Mouse (Mus musculus): ENCODE measurements around the gene Cog7. TPM values are rescaled to one million over a fixed set of nuclear protein-coding genes. Genes with fewer than 3 reads are reported as not detected.

The Cog7 gene
- polyA plus RNA-seq, 1 experiment from 2014 or later = 33.9 TPM

DNA sequence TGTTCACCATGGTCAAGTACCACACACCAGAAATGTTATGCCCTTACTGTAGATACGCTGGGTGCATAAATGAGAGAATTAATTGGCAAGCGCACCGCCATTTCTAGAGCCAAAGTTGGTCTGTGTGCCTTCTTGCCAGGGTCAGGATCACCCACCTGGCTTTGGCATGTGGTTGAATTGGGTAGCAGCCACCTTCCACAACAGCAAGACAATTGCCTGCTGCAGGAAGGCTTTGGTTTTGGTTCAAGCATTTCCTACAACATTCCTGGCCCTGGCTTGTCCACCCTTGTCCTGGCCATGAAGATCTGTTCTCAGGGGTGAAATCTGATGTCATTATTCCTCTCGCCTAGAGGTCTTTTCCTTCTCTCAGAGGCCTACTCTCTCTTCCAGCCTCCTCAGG, 30.9 kb upstream of the Cog7 start:
- WGBS = 95% methylated on average over 4 of the region's 4 CpGs
- Histone ChIP-seq H3K4me1 (ENCODE audit: control insufficient read depth, insufficient read depth, low read depth, low read length) (peaks cover 14% of the 10 kb centered on the region), H3K36me3 (ENCODE audit: control insufficient read depth, insufficient read depth, low read length) (peaks cover 30% of the 10 kb centered on the region), H3K4me2 (ENCODE audit: low read length) (no peak overlapping the region), H3K9me3 (ENCODE audit: control insufficient read depth, low read length) (no peaks in the 10 kb centered on the region), H3K9ac (ENCODE audit: low read depth, low read length) (no peak overlapping the region), H3K4me3 (ENCODE audit: low read length) (no peak overlapping the region), H3K27ac (ENCODE audit: low read depth, low read length) (no peak overlapping the region), H3K27me3 (replicated peaks; ENCODE audit: control insufficient read depth, insufficient read depth, low read length) (no peaks in the 10 kb centered on the region)
- no peak for ATAC-seq

DNA sequence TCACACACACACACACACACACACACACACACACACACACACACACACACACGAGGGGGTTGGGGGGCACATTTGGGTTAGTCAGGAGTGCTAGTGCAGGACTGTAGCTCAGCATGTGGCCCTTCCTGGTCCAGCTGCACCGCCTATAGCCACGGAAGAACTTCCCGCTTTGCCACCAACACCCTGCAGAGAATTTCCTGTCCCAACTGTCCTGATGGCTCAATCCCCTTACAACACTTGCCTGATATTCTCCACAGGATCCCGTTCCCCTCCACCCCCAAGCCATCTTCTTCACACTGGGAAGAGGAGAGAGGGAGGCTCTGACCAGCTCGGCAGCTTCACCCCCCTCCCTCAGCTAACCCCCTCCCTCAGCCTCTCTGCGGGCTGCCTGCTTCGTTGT, 18.9 kb upstream of the Cog7 start:
- Histone ChIP-seq H3K9me3 (ENCODE audit: control insufficient read depth, low read length) (no peaks in the 10 kb centered on the region), H3K4me2 (ENCODE audit: low read length) (no peak overlapping the region), H3K9ac (ENCODE audit: low read depth, low read length) (no peak overlapping the region), H3K27ac (ENCODE audit: low read depth, low read length) (no peak overlapping the region), H3K4me3 (ENCODE audit: low read length) (no peak overlapping the region), H3K36me3 (ENCODE audit: control insufficient read depth, insufficient read depth, low read length) (peaks cover 38% of the 10 kb centered on the region), H3K4me1 (ENCODE audit: control insufficient read depth, insufficient read depth, low read depth, low read length) (no peaks in the 10 kb centered on the region), H3K27me3 (replicated peaks; ENCODE audit: control insufficient read depth, insufficient read depth, low read length) (no peaks in the 10 kb centered on the region)
- 75% methylated on average over 8 of the region's 8 CpGs for WGBS
- ATAC-seq = no peak

DNA sequence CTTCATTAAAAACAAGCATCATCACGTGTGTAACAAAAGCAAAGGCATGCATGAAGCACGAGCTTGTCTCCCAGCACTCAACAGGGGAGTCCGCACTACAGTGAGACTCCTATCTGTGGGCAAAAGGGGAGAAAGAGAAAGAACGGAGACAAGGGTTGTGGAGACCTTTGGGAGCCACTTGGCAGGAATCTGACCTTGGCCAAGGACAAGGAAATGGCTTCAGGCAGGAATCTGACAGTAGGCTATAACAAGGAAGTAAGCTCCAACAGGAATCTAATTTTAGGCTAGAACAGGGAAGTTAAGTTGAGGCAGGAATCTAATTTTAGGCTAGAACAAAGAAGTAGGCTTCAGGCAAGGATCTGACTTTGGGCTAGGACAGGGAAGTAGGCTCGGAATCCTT, 14.4 kb upstream of the Cog7 start:
- Histone ChIP-seq H3K9me3 (ENCODE audit: control insufficient read depth, low read length) (no peaks in the 10 kb centered on the region), H3K4me1 (ENCODE audit: control insufficient read depth, insufficient read depth, low read depth, low read length) (no peaks in the 10 kb centered on the region), H3K9ac (ENCODE audit: low read depth, low read length) (no peak overlapping the region), H3K27ac (ENCODE audit: low read depth, low read length) (no peak overlapping the region), H3K36me3 (ENCODE audit: control insufficient read depth, insufficient read depth, low read length) (peaks cover 41% of the 10 kb centered on the region), H3K4me2 (ENCODE audit: low read length) (no peak overlapping the region), H3K4me3 (ENCODE audit: low read length) (no peak overlapping the region), H3K27me3 (replicated peaks; ENCODE audit: control insufficient read depth, insufficient read depth, low read length) (no peaks in the 10 kb centered on the region)
- no peak for ATAC-seq
- WGBS = 92% methylated on average over 5 of the region's 5 CpGs

GRCm38 (mm10) chr7:121975031-121975430, 6.5 kb downstream of the Cog7 start:
- peaks cover 10% of the 10 kb centered on the region for H3K36me3 ChIP-seq (ENCODE audit: control insufficient read depth, insufficient read depth, low read length)
- no peak overlapping the region for H3K27ac ChIP-seq (ENCODE audit: low read depth, low read length)
- H3K27me3 ChIP-seq (replicated peaks; ENCODE audit: control insufficient read depth, insufficient read depth, low read length) = no peaks in the 10 kb centered on the region
- no peak overlapping the region for H3K4me3 ChIP-seq (ENCODE audit: low read length)
- no peak overlapping the region for H3K4me2 ChIP-seq (ENCODE audit: low read length)
- ATAC-seq = no peak
- no peaks in the 10 kb centered on the region for H3K9me3 ChIP-seq (ENCODE audit: control insufficient read depth, low read length)
- peaks cover 3% of the 10 kb centered on the region; the same call in 1 of the 2 replicates for H3K4me1 ChIP-seq (ENCODE audit: control insufficient read depth, insufficient read depth, low read depth, low read length)
- no peak overlapping the region for H3K9ac ChIP-seq (ENCODE audit: low read depth, low read length)
- WGBS = 54% methylated on average over 4 of the region's 4 CpGs

DNA sequence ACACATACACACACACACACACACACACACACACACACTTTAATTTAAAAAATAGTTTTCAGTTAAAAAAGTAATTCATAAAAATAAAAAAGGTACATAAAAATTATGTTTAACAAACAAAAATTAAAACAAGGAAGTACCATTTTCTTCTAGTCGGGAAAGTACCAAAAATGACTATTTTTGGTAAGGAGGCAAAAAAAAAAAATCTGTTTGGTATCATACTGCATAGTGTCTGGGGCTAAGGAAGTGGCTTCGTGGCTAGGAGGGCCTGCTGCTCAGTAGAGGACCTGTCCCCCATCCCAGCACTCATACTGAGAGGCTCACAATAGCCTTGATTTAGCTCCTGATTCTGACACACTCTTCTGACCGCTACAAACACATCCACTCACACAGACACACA, 9.8 kb downstream of the Cog7 start:
- no peak overlapping the region for H3K9ac ChIP-seq (ENCODE audit: low read depth, low read length)
- H3K4me3 ChIP-seq (ENCODE audit: low read length) = no peak overlapping the region
- no peak for ATAC-seq
- peaks cover 12% of the 10 kb centered on the region for H3K36me3 ChIP-seq (ENCODE audit: control insufficient read depth, insufficient read depth, low read length)
- no peak overlapping the region for H3K27ac ChIP-seq (ENCODE audit: low read depth, low read length)
- no peaks in the 10 kb centered on the region for H3K4me1 ChIP-seq (ENCODE audit: control insufficient read depth, insufficient read depth, low read depth, low read length)
- no peaks in the 10 kb centered on the region for H3K9me3 ChIP-seq (ENCODE audit: control insufficient read depth, low read length)
- no peak overlapping the region for H3K4me2 ChIP-seq (ENCODE audit: low read length)
- H3K27me3 ChIP-seq (replicated peaks; ENCODE audit: control insufficient read depth, insufficient read depth, low read length) = no peaks in the 10 kb centered on the region
- 80% methylated on average over 3 of the region's 3 CpGs for WGBS

GRCm38 (mm10) chr7:121970250-121970649, 11.3 kb downstream of the Cog7 start:
- no peak for ATAC-seq
- 91% methylated on average over 9 of the region's 9 CpGs for WGBS

GRCm38 (mm10) chr7:121968816-121969215, 12.7 kb downstream of the Cog7 start:
- no peak overlapping the region for H3K4me2 ChIP-seq (ENCODE audit: low read length)
- no peak overlapping the region for H3K27ac ChIP-seq (ENCODE audit: low read depth, low read length)
- no peak overlapping the region for H3K9ac ChIP-seq (ENCODE audit: low read depth, low read length)
- WGBS = 92% methylated on average over 9 of the region's 9 CpGs
- no peaks in the 10 kb centered on the region for H3K4me1 ChIP-seq (ENCODE audit: control insufficient read depth, insufficient read depth, low read depth, low read length)
- H3K4me3 ChIP-seq (ENCODE audit: low read length) = no peak overlapping the region
- no peak for ATAC-seq
- no peaks in the 10 kb centered on the region for H3K9me3 ChIP-seq (ENCODE audit: control insufficient read depth, low read length)
- no peaks in the 10 kb centered on the region for H3K27me3 ChIP-seq (replicated peaks; ENCODE audit: control insufficient read depth, insufficient read depth, low read length)
- H3K36me3 ChIP-seq (ENCODE audit: control insufficient read depth, insufficient read depth, low read length) = peaks cover 12% of the 10 kb centered on the region

More at GRCm38 (mm10) chr7:121970250-121970649, 11.3 kb downstream of the Cog7 start:
- Histone ChIP-seq H3K27me3 (replicated peaks; ENCODE audit: control insufficient read depth, insufficient read depth, low read length) (no peaks in the 10 kb centered on the region), H3K27ac (ENCODE audit: low read depth, low read length) (no peak overlapping the region), H3K9me3 (ENCODE audit: control insufficient read depth, low read length) (no peaks in the 10 kb centered on the region), H3K36me3 (ENCODE audit: control insufficient read depth, insufficient read depth, low read length) (peaks cover 12% of the 10 kb centered on the region), H3K4me1 (ENCODE audit: control insufficient read depth, insufficient read depth, low read depth, low read length) (no peaks in the 10 kb centered on the region), H3K4me3 (ENCODE audit: low read length) (no peak overlapping the region), H3K4me2 (ENCODE audit: low read length) (no peak overlapping the region), H3K9ac (ENCODE audit: low read depth, low read length) (no peak overlapping the region)

DNA sequence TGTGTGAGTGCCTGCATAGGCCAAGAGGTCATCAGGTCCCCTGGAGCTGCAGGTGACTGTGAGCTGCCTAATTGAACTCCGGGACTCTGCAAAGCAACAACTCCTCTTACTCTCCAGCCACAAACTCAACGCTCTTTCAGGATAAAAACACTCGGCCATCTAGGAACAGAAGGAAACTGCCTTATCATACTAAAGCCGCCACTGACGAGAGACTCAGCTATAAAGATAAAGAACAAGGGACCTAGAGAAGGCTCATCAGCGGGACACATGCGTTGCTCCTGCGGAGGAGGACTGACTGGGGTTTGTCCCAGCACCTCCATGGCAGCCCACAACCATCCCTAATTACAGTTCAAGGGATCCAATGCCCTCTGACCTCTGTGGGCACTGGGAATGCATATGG, 13.3 kb downstream of the Cog7 start:
- Histone ChIP-seq H3K9ac (ENCODE audit: low read depth, low read length) (no peak overlapping the region), H3K9me3 (ENCODE audit: control insufficient read depth, low read length) (no peaks in the 10 kb centered on the region), H3K27me3 (replicated peaks; ENCODE audit: control insufficient read depth, insufficient read depth, low read length) (no peaks in the 10 kb centered on the region), H3K27ac (ENCODE audit: low read depth, low read length) (no peak overlapping the region), H3K4me2 (ENCODE audit: low read length) (no peak overlapping the region), H3K36me3 (ENCODE audit: control insufficient read depth, insufficient read depth, low read length) (peaks cover 12% of the 10 kb centered on the region), H3K4me3 (ENCODE audit: low read length) (no peak overlapping the region), H3K4me1 (ENCODE audit: control insufficient read depth, insufficient read depth, low read depth, low read length) (no peaks in the 10 kb centered on the region)
- ATAC-seq = no peak
- 84% methylated on average over 8 of the region's 8 CpGs for WGBS

DNA sequence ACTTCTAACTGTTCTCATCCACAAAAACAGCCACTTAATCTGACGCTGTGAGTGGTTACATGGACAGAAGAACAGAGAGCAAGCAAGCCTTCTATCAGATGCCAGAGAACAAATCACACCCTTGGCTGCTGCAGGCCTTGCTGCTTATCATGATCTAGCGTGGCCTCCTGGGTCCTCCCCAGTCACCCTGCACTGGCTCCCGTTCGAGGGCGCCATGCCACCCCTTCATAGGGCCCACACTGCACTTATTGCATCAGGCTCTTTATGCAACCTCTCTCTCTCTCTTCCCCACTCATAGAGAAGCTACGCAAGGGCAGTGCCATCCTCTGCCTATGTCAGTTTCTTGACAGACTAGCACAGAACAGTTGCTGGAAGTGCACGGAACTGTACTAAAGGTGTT, 15.3 kb downstream of the Cog7 start:
- WGBS = 86% methylated on average over 7 of the region's 7 CpGs
- Histone ChIP-seq H3K4me3 (ENCODE audit: low read length) (no peak overlapping the region), H3K9me3 (ENCODE audit: control insufficient read depth, low read length) (no peaks in the 10 kb centered on the region), H3K4me2 (ENCODE audit: low read length) (no peak overlapping the region), H3K27ac (ENCODE audit: low read depth, low read length) (no peak overlapping the region), H3K9ac (ENCODE audit: low read depth, low read length) (no peak overlapping the region), H3K4me1 (ENCODE audit: control insufficient read depth, insufficient read depth, low read depth, low read length) (no peaks in the 10 kb centered on the region), H3K36me3 (ENCODE audit: control insufficient read depth, insufficient read depth, low read length) (peaks cover 16% of the 10 kb centered on the region), H3K27me3 (replicated peaks; ENCODE audit: control insufficient read depth, insufficient read depth, low read length) (no peaks in the 10 kb centered on the region)
- ATAC-seq = no peak

DNA sequence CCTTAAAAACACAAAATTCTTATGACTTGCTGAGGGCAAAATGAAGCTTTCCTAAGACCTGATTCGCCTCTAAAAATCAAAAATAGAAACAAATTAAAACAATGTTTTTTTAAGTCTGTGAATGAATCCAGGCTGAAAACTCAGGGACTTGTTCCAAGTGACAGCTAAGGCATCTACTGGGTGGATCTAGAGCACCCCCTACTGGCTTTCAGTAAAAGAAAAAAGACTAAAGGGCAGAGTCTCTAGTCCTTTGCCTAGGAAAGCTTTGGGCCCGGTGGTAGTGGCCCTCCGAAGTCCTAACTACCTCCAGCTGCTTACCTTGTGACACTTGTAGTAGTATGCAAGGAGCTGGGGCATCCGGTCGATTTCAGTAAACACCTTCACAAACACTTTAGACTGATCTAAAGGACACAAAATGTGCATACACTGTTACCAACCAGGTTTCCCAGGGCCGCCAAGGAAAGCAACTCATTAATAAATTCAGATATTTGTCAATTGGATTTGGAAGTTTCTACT, 17.6 kb downstream of the Cog7 start:
- Histone ChIP-seq H3K27me3 (replicated peaks; ENCODE audit: control insufficient read depth, insufficient read depth, low read length) (no peaks in the 10 kb centered on the region), H3K4me2 (ENCODE audit: low read length) (no peak overlapping the region), H3K36me3 (ENCODE audit: control insufficient read depth, insufficient read depth, low read length) (0 out of 2 replicates have a peak, but pooled peaks cover 5% of the 10 kb centered on the region), H3K4me1 (ENCODE audit: control insufficient read depth, insufficient read depth, low read depth, low read length) (no peaks in the 10 kb centered on the region), H3K27ac (ENCODE audit: low read depth, low read length) (no peak overlapping the region), H3K9me3 (ENCODE audit: control insufficient read depth, low read length) (no peaks in the 10 kb centered on the region), H3K4me3 (ENCODE audit: low read length) (no peak overlapping the region), H3K9ac (ENCODE audit: low read depth, low read length) (no peak overlapping the region)
- no peak for ATAC-seq
- WGBS = 68% methylated on average over 6 of the region's 6 CpGs

All from hindbrain, embryonic 16.5 days (tissue).